Mouse (Mus musculus): ENCODE measurements around the gene Gm45062. TPM values are rescaled to one million over a fixed set of nuclear protein-coding genes. Genes with fewer than 3 reads are reported as not detected.
A peak's percentile ranks its signal among the peaks of the same experiment; 100 is the strongest.

Gene Gm45062
- polyA plus RNA-seq, 1 experiment from 2014 or later: 15.4 TPM

DNA sequence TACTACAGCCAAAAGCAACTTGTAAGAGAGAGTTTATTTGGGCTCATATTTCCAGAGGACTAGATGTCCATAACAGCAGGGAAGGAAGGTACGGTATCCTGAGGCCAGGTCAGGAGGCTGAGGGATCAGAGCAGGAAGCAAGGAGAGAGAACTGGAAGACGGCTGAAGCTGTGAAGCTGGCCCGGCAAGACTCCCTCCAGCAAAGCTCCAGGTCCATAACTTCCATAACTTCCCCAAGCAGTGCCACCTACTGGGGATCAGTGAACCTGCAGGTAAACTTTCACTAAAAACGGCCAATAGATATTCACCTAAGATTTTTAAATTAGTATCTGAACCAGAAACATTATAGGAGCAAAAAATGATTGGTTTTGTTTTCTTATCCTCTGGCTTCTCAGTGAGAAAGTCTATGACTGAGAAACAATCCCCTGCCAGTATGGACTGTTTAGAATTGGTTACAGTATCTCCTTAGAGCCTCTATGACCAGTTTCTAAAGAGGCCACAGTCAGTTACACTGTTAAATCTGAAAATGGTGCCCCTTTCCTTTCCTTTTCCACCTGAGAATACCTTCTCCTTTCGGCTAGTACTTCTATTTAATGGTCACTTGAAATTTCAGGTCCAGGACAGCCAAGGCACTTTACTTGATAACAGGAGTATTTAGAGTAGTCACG lies 15.3 kb downstream of the Gm45062 start:
- ATAC-seq (ENCODE audit: low FRiP score, low TSS enrichment) (no peak), DNase-seq (peak; percentile 75)
- no peaks in the 10 kb centered on the region for H3K4me1 ChIP-seq (ENCODE audit: control insufficient read depth, insufficient read depth, low read length)
- H3K36me3 ChIP-seq (ENCODE audit: control insufficient read depth, insufficient read depth, low read length): peaks cover 7% of the 10 kb centered on the region; the same call in 1 of the 2 replicates
- no peak overlapping the region for H3K27ac ChIP-seq (replicated peaks; ENCODE audit: low read depth, low read length)
- H3K9ac ChIP-seq (replicated peaks; ENCODE audit: low read length): no peak overlapping the region
- no peak overlapping the region for H3K4me2 ChIP-seq (ENCODE audit: low read length)
- H3K27me3 ChIP-seq (ENCODE audit: control insufficient read depth, insufficient read depth, low read length): no peaks in the 10 kb centered on the region
- no peak overlapping the region for H3K4me3 ChIP-seq (replicated peaks; ENCODE audit: low read depth, low read length)
- H3K9me3 ChIP-seq (ENCODE audit: control insufficient read depth, low read length): no peaks in the 10 kb centered on the region
- 38% methylated on average over 6 of the region's 6 CpGs for WGBS

DNA sequence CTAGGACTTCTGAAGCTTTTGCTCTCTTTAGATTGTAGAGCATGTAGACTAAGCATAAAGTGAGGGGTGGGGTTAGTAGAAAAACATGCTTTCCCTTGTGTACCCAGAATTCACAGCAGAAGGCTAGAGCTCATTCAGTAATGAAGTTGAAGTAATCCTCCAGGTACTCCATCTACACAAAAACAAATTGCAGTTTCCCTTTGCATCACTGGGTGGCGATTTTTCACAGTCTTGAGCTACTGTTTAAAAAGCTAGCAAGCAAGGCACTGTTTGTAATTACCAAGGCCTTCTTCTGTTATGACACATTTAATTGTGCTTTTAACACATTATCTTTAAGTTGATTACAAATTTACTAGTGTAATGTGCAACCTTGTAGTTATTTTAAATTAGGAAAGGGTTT lies 15.8 kb downstream of the Gm45062 start:
- 2% methylated on average over 1 of the region's 1 CpGs for WGBS
- no peak overlapping the region for H3K4me3 ChIP-seq (replicated peaks; ENCODE audit: low read depth, low read length)
- peak; percentile 86 for DNase-seq
- no peak overlapping the region for H3K9ac ChIP-seq (replicated peaks; ENCODE audit: low read length)
- peaks cover 7% of the 10 kb centered on the region; the same call in 1 of the 2 replicates for H3K36me3 ChIP-seq (ENCODE audit: control insufficient read depth, insufficient read depth, low read length)
- H3K27ac ChIP-seq (replicated peaks; ENCODE audit: low read depth, low read length): no peak overlapping the region
- H3K27me3 ChIP-seq (ENCODE audit: control insufficient read depth, insufficient read depth, low read length): no peaks in the 10 kb centered on the region
- no peaks in the 10 kb centered on the region for H3K9me3 ChIP-seq (ENCODE audit: control insufficient read depth, low read length)
- ATAC-seq (ENCODE audit: low FRiP score, low TSS enrichment): no peak; the same call in 1 of the 2 replicates
- no peaks in the 10 kb centered on the region for H3K4me1 ChIP-seq (ENCODE audit: control insufficient read depth, insufficient read depth, low read length)
- H3K4me2 ChIP-seq (ENCODE audit: low read length): no peak overlapping the region

- H3K4me3 ChIP-seq (replicated peaks; ENCODE audit: low read depth, low read length): no peak overlapping the region
- H3K9me3 ChIP-seq (ENCODE audit: control insufficient read depth, low read length): no peaks in the 10 kb centered on the region
- DNase-seq: no peak
- H3K27ac ChIP-seq (replicated peaks; ENCODE audit: low read depth, low read length): no peak overlapping the region
- 86% methylated on average over 4 of the region's 4 CpGs for WGBS
- no peaks in the 10 kb centered on the region for H3K4me1 ChIP-seq (ENCODE audit: control insufficient read depth, insufficient read depth, low read length)
- no peak for ATAC-seq (ENCODE audit: low FRiP score, low TSS enrichment)
- no peak overlapping the region for H3K4me2 ChIP-seq (ENCODE audit: low read length)
- no peak overlapping the region for H3K9ac ChIP-seq (replicated peaks; ENCODE audit: low read length)
- H3K27me3 ChIP-seq (ENCODE audit: control insufficient read depth, insufficient read depth, low read length): no peaks in the 10 kb centered on the region
- peaks cover 4% of the 10 kb centered on the region; the same call in 1 of the 2 replicates for H3K36me3 ChIP-seq (ENCODE audit: control insufficient read depth, insufficient read depth, low read length)
Measured at GRCm38 (mm10) chr6:8276431-8276830, 17.2 kb downstream of the Gm45062 start.

DNA sequence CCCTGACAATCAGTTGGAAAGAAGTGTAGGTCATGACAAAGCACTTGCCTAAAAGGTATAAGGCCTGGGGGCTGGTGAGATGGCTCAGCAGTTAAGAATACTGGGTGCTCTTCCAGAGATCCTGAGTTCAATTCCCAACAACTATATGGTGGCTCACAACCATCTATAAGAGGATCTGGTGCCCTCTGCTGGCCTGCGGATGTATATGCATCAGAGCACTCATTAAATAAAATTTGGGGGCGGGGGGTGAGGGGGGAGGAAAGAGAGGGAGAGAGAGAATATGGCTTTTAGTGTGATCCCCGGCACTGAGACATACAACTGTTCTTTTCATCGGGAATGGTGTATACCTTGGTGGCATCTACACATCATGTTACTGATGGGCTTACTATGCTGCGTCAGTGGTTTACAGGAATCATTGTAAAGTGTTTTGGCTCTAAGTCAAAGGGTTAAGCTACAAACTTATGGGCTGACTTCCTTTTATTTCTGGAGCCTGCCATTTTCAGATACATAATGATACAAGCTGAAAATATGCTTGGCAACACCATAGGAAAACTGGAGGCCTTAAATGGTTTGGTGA lies 19.3 kb downstream of the Gm45062 start:
- peak; percentile 19 for DNase-seq
- H3K9ac ChIP-seq (replicated peaks; ENCODE audit: low read length): no peak overlapping the region
- H3K27ac ChIP-seq (replicated peaks; ENCODE audit: low read depth, low read length): no peak overlapping the region
- ATAC-seq (ENCODE audit: low FRiP score, low TSS enrichment): no peak
- 0 out of 2 replicates have a peak, but pooled peaks cover 3% of the 10 kb centered on the region for H3K36me3 ChIP-seq (ENCODE audit: control insufficient read depth, insufficient read depth, low read length)
- H3K4me2 ChIP-seq (ENCODE audit: low read length): no peak overlapping the region
- no peaks in the 10 kb centered on the region for H3K9me3 ChIP-seq (ENCODE audit: control insufficient read depth, low read length)
- H3K4me3 ChIP-seq (replicated peaks; ENCODE audit: low read depth, low read length): no peak overlapping the region
- WGBS: 72% methylated on average over 5 of the region's 5 CpGs
- H3K27me3 ChIP-seq (ENCODE audit: control insufficient read depth, insufficient read depth, low read length): no peaks in the 10 kb centered on the region
- no peaks in the 10 kb centered on the region for H3K4me1 ChIP-seq (ENCODE audit: control insufficient read depth, insufficient read depth, low read length)

- H3K27me3 ChIP-seq (ENCODE audit: control insufficient read depth, insufficient read depth, low read length): no peaks in the 10 kb centered on the region
- WGBS: 83% methylated on average over 4 of the region's 4 CpGs
- H3K4me2 ChIP-seq (ENCODE audit: low read length): no peak overlapping the region
- DNase-seq: no peak
- no peaks in the 10 kb centered on the region for H3K4me1 ChIP-seq (ENCODE audit: control insufficient read depth, insufficient read depth, low read length)
- no peak overlapping the region for H3K4me3 ChIP-seq (replicated peaks; ENCODE audit: low read depth, low read length)
- H3K9ac ChIP-seq (replicated peaks; ENCODE audit: low read length): no peak overlapping the region
- H3K36me3 ChIP-seq (ENCODE audit: control insufficient read depth, insufficient read depth, low read length): 0 out of 2 replicates have a peak, but pooled peaks cover 3% of the 10 kb centered on the region
- no peak overlapping the region for H3K27ac ChIP-seq (replicated peaks; ENCODE audit: low read depth, low read length)
- H3K9me3 ChIP-seq (ENCODE audit: control insufficient read depth, low read length): no peaks in the 10 kb centered on the region
- no peak for ATAC-seq (ENCODE audit: low FRiP score, low TSS enrichment)
Measured at GRCm38 (mm10) chr6:8283255-8283654, 24.0 kb downstream of the Gm45062 start.

DNA sequence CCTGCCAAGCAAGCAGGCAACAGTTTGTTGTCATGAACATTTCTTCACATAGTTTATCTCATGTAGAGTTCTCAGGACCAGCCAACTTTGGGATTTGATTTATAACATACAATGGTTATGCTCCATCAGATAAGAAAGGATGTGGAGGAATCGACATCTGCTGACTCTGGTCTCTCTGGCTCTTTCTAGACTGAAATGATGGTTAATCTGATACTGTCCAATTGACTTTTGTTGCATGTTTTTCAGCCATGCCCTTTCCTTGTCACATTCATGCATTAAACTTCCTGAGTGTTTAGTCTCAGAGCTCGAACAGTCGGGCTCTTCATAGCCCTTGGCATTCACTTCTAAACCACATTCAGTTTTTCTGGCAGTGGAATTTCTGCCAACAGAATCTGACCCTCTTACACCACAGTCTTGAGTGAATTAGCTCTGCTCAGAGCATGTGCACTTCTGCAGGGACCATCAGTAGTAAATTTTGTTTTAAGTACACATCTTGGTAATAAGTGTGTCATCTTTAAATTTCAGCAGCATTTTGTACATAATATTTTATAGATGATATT lies 26.2 kb downstream of the Gm45062 start:
- no peak for ATAC-seq (ENCODE audit: low FRiP score, low TSS enrichment)
- WGBS: 83% methylated on average over 3 of the region's 3 CpGs
- Histone ChIP-seq H3K9ac (replicated peaks; ENCODE audit: low read length) (no peak overlapping the region), H3K27me3 (ENCODE audit: control insufficient read depth, insufficient read depth, low read length) (no peaks in the 10 kb centered on the region), H3K36me3 (ENCODE audit: control insufficient read depth, insufficient read depth, low read length) (no peaks in the 10 kb centered on the region), H3K9me3 (ENCODE audit: control insufficient read depth, low read length) (no peaks in the 10 kb centered on the region), H3K4me1 (ENCODE audit: control insufficient read depth, insufficient read depth, low read length) (no peaks in the 10 kb centered on the region), H3K4me3 (replicated peaks; ENCODE audit: low read depth, low read length) (no peak overlapping the region), H3K27ac (replicated peaks; ENCODE audit: low read depth, low read length) (no peak overlapping the region), H3K4me2 (ENCODE audit: low read length) (no peak overlapping the region)
- no peak for DNase-seq

DNA sequence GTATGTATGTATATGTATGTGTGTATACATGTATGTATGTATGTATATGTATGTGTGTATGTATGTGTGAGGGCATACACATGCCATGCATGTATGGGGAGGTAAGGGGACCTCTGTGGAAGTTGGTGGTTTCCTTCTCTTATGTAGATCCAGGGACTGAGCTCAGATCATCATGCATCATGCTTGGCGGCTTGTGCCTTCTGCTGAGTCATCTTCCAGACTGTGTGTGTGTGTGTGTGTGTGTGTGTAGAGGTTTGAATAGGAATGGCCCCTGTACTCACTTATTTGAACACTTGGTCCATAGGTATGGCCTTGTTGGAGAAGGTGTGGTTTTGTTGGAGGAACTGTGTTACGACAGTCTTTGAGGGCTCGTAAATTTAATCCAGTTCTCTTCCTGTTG lies 26.9 kb downstream of the Gm45062 start:
- H3K9ac ChIP-seq (replicated peaks; ENCODE audit: low read length): no peak overlapping the region
- H3K9me3 ChIP-seq (ENCODE audit: control insufficient read depth, low read length): no peaks in the 10 kb centered on the region
- no peaks in the 10 kb centered on the region for H3K36me3 ChIP-seq (ENCODE audit: control insufficient read depth, insufficient read depth, low read length)
- DNase-seq: no peak
- H3K4me1 ChIP-seq (ENCODE audit: control insufficient read depth, insufficient read depth, low read length): no peaks in the 10 kb centered on the region
- no peak overlapping the region for H3K4me2 ChIP-seq (ENCODE audit: low read length)
- no peak overlapping the region for H3K27ac ChIP-seq (replicated peaks; ENCODE audit: low read depth, low read length)
- H3K4me3 ChIP-seq (replicated peaks; ENCODE audit: low read depth, low read length): no peak overlapping the region
- ATAC-seq (ENCODE audit: low FRiP score, low TSS enrichment): no peak
- WGBS: over 99% methylated on average over 3 of the region's 3 CpGs
- H3K27me3 ChIP-seq (ENCODE audit: control insufficient read depth, insufficient read depth, low read length): no peaks in the 10 kb centered on the region

GRCm38 (mm10) chr6:8288755-8289580 lies 29.7 kb downstream of the Gm45062 start:
- WGBS: 79% methylated on average over 4 of the region's 4 CpGs
- H3K4me3 ChIP-seq (replicated peaks; ENCODE audit: low read depth, low read length): no peak overlapping the region
- H3K27me3 ChIP-seq (ENCODE audit: control insufficient read depth, insufficient read depth, low read length): no peaks in the 10 kb centered on the region
- no peaks in the 10 kb centered on the region for H3K4me1 ChIP-seq (ENCODE audit: control insufficient read depth, insufficient read depth, low read length)
- H3K9ac ChIP-seq (replicated peaks; ENCODE audit: low read length): no peak overlapping the region
- no peaks in the 10 kb centered on the region for H3K9me3 ChIP-seq (ENCODE audit: control insufficient read depth, low read length)
- ATAC-seq (ENCODE audit: low FRiP score, low TSS enrichment) (no peak), DNase-seq (no peak)
- no peak overlapping the region for H3K27ac ChIP-seq (replicated peaks; ENCODE audit: low read depth, low read length)
- no peak overlapping the region for H3K4me2 ChIP-seq (ENCODE audit: low read length)
- H3K36me3 ChIP-seq (ENCODE audit: control insufficient read depth, insufficient read depth, low read length): no peaks in the 10 kb centered on the region

All from midbrain, embryonic 14.5 days (tissue).